Mouse (Mus musculus) liver, embryonic 15.5 days (tissue): Measurements from ENCODE around the gene Sde2. TPM values are rescaled to one million over a fixed set of nuclear protein-coding genes. Genes with fewer than 3 reads are reported as not detected.
A peak's percentile ranks its signal among the peaks of the same experiment; 100 is the strongest.

Experiments
- ATAC-seq: fragments of 200-750 bp; cut with Nextera tagmentation; 2 replicates; pipeline ENCODE4 v1.8.0; 2017; ENCODE audit warnings: moderate number of reproducible peaks, mild to moderate bottlenecking, moderate library complexity; ENCODE audit not compliant: insufficient read depth
- H3K27ac ChIP-seq: fragments of 300-500 bp; sonication (generic); replicated peaks from 2 replicates; pipeline ENCODE4 v1.5.1; 2015; ENCODE audit warnings: mild to moderate bottlenecking, inconsistent platforms
- H3K27me3 ChIP-seq: fragments of 300-500 bp; sonication (generic); 2 replicates; pipeline ENCODE4 v1.6.1; 2015; ENCODE audit warnings: mild to moderate bottlenecking, inconsistent platforms
- H3K36me3 ChIP-seq: fragments of 300-500 bp; sonication (generic); replicated peaks from 2 replicates; pipeline ENCODE4 v1.6.1; 2015; ENCODE audit warnings: moderate library complexity, mild to moderate bottlenecking, inconsistent platforms
- H3K4me1 ChIP-seq: fragments of 300-500 bp; sonication (generic); replicated peaks from 2 replicates; pipeline ENCODE4 v1.6.1; 2015; ENCODE audit warnings: inconsistent platforms
- H3K4me2 ChIP-seq: fragments of 300-500 bp; sonication (generic); 2 replicates; pipeline ENCODE4 v1.6.1; 2015; ENCODE audit warnings: moderate library complexity, mild to moderate bottlenecking, inconsistent platforms
- H3K4me3 ChIP-seq: fragments of 300-500 bp; sonication (generic); replicated peaks from 2 replicates; pipeline ENCODE4 v1.5.1; 2015; ENCODE audit warnings: mild to moderate bottlenecking, inconsistent platforms
- H3K9ac ChIP-seq: fragments of 300-500 bp; sonication (generic); 2 replicates; pipeline ENCODE4 v1.6.1; 2015; ENCODE audit warnings: moderate library complexity, mild to moderate bottlenecking, inconsistent platforms
- H3K9me3 ChIP-seq: fragments of 300-500 bp; sonication (generic); replicated peaks from 2 replicates; pipeline ENCODE4 v1.6.1; 2016; ENCODE audit warnings: inconsistent platforms
- WGBS: fragments of 180-500 bp; shearing (Covaris S2); methylation state at CpG from one replicate; pipeline ENCODE4 v1.1.7; 2015; ENCODE audit warnings: mixed read lengths; ENCODE audit not compliant: insufficient replicate concordance; 5-methylcytosine and 5-hydroxymethylcytosine counted together
- polyA plus RNA-seq: library from polyadenylated mRNA; unstranded; fragments of >200 nt; fragmentation: Nextera tagmentation; extraction: Ambion mirVana; gene quantifications from 2 replicates; pipeline ENCODE4 v1.2.1, GENCODE M21; 2015

Sde2 gene
- polyA plus RNA-seq, 1 experiment from 2014 or later = 22.4 TPM

DNA sequence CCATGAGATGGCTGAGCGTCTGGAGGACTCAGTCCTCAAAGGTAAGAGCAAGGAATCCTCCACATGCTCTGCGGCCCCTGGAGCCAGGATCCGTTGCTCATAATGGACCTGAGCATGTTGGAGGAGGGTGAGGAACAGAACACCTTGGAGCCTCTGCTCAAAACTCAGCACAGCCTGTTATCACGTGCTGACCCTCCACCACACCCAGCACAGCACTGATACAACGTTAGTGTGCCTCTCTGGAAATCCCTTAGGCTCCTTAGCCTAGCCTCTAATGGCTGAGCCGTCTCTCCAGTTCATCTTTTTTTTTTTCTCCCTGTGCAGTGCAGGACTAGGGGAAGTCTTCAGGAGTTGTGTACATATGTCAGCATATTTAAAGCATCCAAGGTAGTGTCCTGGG is 9.1 kb downstream of the Sde2 start:
- Histone ChIP-seq H3K27me3 (no peaks in the 10 kb centered on the region), H3K36me3 (peaks cover 98% of the 10 kb centered on the region), H3K9me3 (no peaks in the 10 kb centered on the region), H3K4me1 (peaks cover 59% of the 10 kb centered on the region), H3K4me2 (peak overlapping the region; percentile 37; the same call in 1 of the 2 replicates), H3K9ac (0 out of 2 replicates have a peak overlapping the region, but pooled peaks have one; percentile 15), H3K27ac (peak overlapping the region; percentile 41; the same call in 1 of the 2 replicates), H3K4me3 (no peak overlapping the region)
- ATAC-seq = peak; percentile 47; the same call in 1 of the 2 replicates
- WGBS = 53% methylated on average over 6 of the region's 6 CpGs

DNA sequence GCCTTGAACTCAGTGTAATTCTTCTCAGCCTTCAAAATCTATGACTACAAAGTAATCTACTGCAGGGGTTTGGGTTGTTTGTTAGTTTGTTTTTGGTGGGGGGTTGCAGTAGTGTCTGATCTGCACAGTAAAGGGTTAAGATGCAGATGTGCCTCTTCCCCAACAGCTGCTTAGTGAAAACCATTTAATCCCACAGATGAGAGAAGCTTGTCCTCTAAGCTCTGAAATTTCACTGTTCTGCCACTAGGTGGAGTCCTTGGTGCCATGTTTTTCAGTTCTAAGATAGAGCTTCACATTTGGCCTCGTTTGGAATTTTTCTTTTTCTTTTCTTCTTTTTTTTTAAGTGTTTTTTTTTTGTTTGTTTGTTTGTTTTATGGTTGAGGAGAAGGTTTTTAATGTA is 12.7 kb downstream of the Sde2 start:
- Histone ChIP-seq H3K27ac (peak overlapping the region; percentile 51; the same call in 1 of the 2 replicates), H3K9ac (no peak overlapping the region), H3K27me3 (no peaks in the 10 kb centered on the region), H3K4me1 (peaks cover 36% of the 10 kb centered on the region), H3K9me3 (no peaks in the 10 kb centered on the region), H3K36me3 (peaks cover 98% of the 10 kb centered on the region), H3K4me3 (no peak overlapping the region), H3K4me2 (no peak overlapping the region)
- ATAC-seq = no peak
- WGBS = 11% methylated on average over 1 of the region's 1 CpGs

DNA sequence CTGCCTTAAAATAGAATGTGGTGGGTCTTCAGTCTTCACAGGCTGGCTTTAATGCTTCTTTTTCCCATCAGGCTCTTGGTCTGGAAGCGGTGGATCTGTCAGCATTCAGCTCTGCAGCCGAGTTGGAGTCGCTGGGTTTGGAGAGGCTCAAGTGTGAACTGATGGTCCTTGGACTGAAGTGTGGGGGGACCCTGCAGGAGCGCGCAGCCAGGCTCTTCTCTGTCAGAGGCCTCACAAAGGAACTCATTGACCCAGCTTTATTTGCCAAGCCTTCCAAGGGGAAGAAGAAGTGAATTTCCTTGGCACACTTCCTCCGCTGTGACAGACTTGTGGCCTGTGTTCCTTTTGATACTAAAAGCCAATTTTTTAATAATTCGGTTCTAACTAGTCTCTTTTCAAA is 15.1 kb downstream of the Sde2 start:
- H3K9ac ChIP-seq = no peak overlapping the region
- H3K4me3 ChIP-seq = no peak overlapping the region
- no peak overlapping the region for H3K27ac ChIP-seq
- 92% methylated on average over 7 of the region's 7 CpGs for WGBS
- H3K4me1 ChIP-seq = peaks cover 18% of the 10 kb centered on the region
- no peaks in the 10 kb centered on the region for H3K9me3 ChIP-seq
- peaks cover 75% of the 10 kb centered on the region for H3K36me3 ChIP-seq
- no peak overlapping the region for H3K4me2 ChIP-seq
- no peaks in the 10 kb centered on the region for H3K27me3 ChIP-seq
- ATAC-seq = no peak

DNA sequence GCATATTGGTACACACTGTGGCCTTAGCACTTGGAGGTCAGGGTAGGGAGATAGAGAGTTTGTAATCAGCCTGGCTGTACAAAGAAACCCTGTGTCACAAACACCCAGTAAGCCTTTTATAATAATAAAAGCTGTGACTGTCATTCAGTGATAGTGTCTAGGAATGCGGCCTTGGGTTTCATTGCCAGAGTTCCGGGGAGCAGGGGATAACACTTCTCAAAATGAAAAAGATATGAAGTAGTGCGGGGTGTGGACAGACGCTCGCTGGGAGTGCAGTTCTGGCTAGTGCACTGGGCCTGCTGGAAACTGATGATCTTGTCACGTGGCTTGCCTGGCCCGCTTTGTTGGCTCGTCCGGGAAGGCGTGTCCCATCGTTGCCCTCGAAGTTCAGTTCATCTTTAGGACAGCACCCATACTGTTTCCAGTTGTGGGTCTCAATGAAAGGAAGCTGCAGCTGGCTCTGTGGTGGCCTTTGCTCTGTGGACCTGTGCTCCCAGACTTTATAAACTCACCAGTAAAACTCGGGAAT is 19.3 kb downstream of the Sde2 start:
- Histone ChIP-seq H3K27me3 (peaks cover 17% of the 10 kb centered on the region; the same call in 1 of the 2 replicates), H3K4me1 (peaks cover 9% of the 10 kb centered on the region), H3K4me2 (no peak overlapping the region), H3K27ac (no peak overlapping the region), H3K9me3 (no peaks in the 10 kb centered on the region), H3K9ac (no peak overlapping the region), H3K36me3 (peaks cover 35% of the 10 kb centered on the region), H3K4me3 (no peak overlapping the region)
- WGBS = 67% methylated on average over 13 of the region's 13 CpGs
- ATAC-seq = no peak

DNA sequence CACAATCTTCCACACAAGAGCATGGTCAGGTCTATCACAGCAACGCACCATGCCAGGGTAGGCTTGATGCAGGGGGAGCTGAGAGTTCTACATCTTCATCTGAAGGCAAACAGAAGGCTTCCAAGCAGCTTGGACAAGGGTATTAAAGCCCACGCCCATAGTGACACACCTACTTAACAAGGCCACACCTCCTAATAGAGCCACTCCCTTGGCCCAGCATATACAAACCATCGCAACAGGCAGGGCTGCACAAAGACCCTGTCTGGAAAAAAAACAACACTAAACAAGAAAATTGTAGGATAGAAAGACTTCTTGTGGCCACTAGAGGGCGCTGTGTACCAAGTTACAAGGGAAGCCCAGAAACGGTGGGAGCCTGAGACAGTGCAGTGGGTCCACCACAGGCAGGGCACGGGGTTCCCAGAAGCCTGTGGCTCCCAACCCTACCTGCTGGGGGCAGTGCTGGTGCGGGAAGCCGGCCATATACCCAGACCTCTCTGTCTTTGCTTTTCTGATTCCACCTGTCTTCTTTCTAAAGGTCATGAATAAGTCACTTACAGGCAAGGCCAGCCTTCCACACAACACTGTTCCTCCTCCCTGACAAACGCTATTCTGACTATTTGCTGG is 23.0 kb downstream of the Sde2 start:
- H3K4me1 ChIP-seq = peaks cover 9% of the 10 kb centered on the region
- H3K4me3 ChIP-seq = no peak overlapping the region
- H3K9me3 ChIP-seq = no peaks in the 10 kb centered on the region
- no peaks in the 10 kb centered on the region for H3K36me3 ChIP-seq
- peaks cover 27% of the 10 kb centered on the region; the same call in 1 of the 2 replicates for H3K27me3 ChIP-seq
- H3K4me2 ChIP-seq = no peak overlapping the region
- WGBS = 17% methylated on average over 9 of the region's 9 CpGs
- H3K9ac ChIP-seq = no peak overlapping the region
- no peak overlapping the region for H3K27ac ChIP-seq
- peak; percentile 66 for ATAC-seq

DNA sequence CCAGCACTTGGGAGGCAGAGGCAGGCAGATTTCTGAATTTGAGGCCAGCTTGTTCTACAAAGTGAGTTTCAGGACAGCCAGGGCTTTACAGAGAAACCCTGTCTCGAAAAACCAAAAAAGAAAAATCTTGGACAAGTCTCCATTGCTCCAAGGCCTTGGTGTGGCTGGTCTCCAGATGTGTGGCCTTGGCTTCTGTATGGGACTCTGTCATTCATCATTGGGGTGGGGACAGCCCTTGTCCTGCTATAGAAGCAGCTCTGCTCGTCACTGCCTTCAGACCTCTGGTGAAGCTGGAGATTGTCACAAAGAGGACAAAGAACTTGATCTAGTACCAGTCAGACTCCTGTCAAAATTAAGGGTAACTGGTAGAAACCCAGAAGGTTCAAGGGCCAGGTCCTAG is 23.7 kb downstream of the Sde2 start:
- 57% methylated on average over 2 of the region's 2 CpGs for WGBS
- H3K4me1 ChIP-seq = peaks cover 9% of the 10 kb centered on the region
- no peaks in the 10 kb centered on the region for H3K9me3 ChIP-seq
- H3K36me3 ChIP-seq = no peaks in the 10 kb centered on the region
- ATAC-seq = no peak
- peaks cover 27% of the 10 kb centered on the region; the same call in 1 of the 2 replicates for H3K27me3 ChIP-seq
- no peak overlapping the region for H3K4me3 ChIP-seq
- H3K4me2 ChIP-seq = no peak overlapping the region
- no peak overlapping the region for H3K9ac ChIP-seq
- no peak overlapping the region for H3K27ac ChIP-seq

DNA sequence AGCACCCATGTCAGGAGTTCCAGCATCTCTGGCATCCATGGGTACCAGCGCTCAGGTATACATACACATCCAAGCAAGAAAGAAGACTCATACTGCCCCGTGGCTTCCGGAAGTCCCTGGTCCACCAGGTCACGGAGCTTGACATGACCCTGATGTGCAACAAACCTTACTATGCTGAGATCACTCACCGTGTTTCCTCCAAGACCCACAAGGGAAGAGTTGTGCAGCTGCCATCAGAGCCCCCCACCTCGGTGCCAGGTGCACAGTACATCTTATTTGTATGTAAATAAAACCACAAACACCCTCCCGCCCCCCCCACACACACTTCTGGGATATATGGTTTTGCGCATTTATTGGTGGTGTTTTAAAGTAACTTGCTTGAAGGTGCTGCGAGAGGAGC is 24.2 kb downstream of the Sde2 start:
- Histone ChIP-seq H3K27ac (no peak overlapping the region), H3K9me3 (no peaks in the 10 kb centered on the region), H3K27me3 (peaks cover 27% of the 10 kb centered on the region; the same call in 1 of the 2 replicates), H3K9ac (no peak overlapping the region), H3K4me3 (no peak overlapping the region), H3K4me1 (peaks cover 9% of the 10 kb centered on the region), H3K36me3 (no peaks in the 10 kb centered on the region), H3K4me2 (no peak overlapping the region)
- 77% methylated on average over 9 of the region's 9 CpGs for WGBS
- ATAC-seq = no peak

DNA sequence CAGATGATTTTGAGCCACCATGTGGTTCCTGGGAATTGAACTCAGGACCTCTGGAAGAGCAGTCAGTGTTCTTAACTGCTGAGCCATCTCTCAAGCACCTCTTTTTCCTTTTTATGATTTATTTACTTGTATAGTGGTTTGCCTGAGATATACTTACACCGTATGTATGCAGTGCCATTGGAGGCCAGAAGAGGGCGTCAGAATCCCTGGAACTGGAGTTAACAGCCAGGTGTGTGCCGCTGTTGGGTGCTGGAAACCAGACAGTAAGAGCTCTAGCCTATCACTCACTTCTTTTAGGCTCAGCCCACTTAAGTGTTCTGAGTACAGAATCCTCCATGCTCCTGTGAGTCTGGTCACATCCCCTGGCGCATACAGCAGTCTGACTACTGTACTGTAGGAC is 26.5 kb downstream of the Sde2 start:
- H3K4me3 ChIP-seq = no peak overlapping the region
- H3K9me3 ChIP-seq = no peaks in the 10 kb centered on the region
- ATAC-seq = no peak
- H3K27ac ChIP-seq = no peak overlapping the region
- WGBS = 65% methylated on average over 4 of the region's 4 CpGs
- peaks cover 9% of the 10 kb centered on the region for H3K4me1 ChIP-seq
- H3K27me3 ChIP-seq = peaks cover 19% of the 10 kb centered on the region; the same call in 1 of the 2 replicates
- H3K9ac ChIP-seq = no peak overlapping the region
- H3K4me2 ChIP-seq = no peak overlapping the region
- H3K36me3 ChIP-seq = no peaks in the 10 kb centered on the region

DNA sequence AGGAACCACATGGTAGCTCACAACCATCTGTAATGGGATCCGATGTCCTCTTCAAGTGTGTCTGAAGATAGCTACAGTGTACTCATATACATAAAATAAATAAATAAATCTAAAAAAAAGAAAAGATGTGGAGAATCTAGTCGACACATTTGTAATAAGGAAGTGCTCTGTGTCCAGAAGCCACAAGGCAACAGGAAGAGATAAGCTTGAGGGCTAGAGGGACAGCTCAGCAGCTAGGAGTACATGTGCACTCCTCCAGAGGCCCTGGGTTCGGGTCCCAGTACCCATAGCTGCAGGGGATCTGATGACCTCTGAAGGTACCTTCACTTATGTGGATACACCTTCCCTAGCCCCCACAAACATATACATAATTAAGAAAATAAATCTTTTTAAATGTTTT is 30.8 kb downstream of the Sde2 start:
- no peak overlapping the region for H3K4me3 ChIP-seq
- ATAC-seq = no peak
- peaks cover 14% of the 10 kb centered on the region; the same call in 1 of the 2 replicates for H3K27me3 ChIP-seq
- H3K9me3 ChIP-seq = no peaks in the 10 kb centered on the region
- WGBS = 21% methylated on average over 3 of the region's 3 CpGs
- peaks cover 18% of the 10 kb centered on the region for H3K4me1 ChIP-seq
- H3K36me3 ChIP-seq = no peaks in the 10 kb centered on the region
- no peak overlapping the region for H3K4me2 ChIP-seq
- no peak overlapping the region for H3K27ac ChIP-seq
- no peak overlapping the region for H3K9ac ChIP-seq

DNA sequence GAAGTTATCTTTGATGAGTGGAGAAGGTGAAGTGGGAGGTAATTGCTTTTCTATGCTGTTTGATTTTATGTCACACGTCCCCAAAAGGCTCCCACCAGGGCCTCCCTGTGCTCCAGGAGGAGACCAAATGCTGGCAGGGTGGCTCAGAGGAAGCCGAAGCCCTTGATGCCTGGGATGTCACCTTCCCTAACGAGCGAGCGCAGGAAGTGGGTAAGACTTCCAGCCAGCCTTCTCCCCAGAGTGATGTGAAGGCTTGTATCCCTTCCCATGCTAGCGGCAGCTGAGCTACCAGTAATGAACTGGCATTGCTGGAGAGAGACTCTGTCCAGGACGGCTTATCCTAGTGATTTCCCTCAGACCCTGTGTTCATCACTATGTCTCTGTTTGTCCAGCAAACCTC is 32.8 kb downstream of the Sde2 start:
- ATAC-seq = no peak
- no peaks in the 10 kb centered on the region for H3K36me3 ChIP-seq
- H3K9ac ChIP-seq = no peak overlapping the region
- 32% methylated on average over 7 of the region's 7 CpGs for WGBS
- no peaks in the 10 kb centered on the region for H3K9me3 ChIP-seq
- H3K4me2 ChIP-seq = 0 out of 2 replicates have a peak overlapping the region, but pooled peaks have one; percentile 18
- peaks cover 24% of the 10 kb centered on the region for H3K4me1 ChIP-seq
- H3K27ac ChIP-seq = 0 out of 2 replicates have a peak overlapping the region, but pooled peaks have one; percentile 41
- H3K27me3 ChIP-seq = peaks cover 20% of the 10 kb centered on the region
- H3K4me3 ChIP-seq = no peak overlapping the region

DNA sequence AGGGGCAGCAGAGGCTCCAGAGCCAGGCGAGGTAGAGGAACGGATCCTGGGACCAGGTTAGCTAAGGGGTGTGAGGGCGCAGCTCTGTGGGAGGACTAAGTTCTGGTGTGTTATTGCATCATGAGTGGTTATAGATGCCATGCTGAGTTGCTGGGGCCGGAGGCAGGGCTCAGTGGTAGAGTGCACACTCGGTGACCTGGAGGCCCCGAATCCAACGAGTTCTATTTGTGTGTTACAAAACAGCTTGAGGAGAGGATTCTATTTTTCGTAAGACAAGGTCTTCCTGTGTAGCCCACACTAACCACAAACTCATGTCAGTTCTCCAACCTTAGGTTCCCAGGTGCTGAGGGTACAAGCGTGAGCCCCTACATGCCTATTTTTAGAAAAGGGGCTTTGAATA is 33.6 kb downstream of the Sde2 start:
- 0 out of 2 replicates have a peak, but pooled peaks have one; percentile 30 for ATAC-seq
- no peak overlapping the region for H3K9ac ChIP-seq
- H3K36me3 ChIP-seq = no peaks in the 10 kb centered on the region
- no peaks in the 10 kb centered on the region for H3K9me3 ChIP-seq
- 26% methylated on average over 9 of the region's 9 CpGs for WGBS
- peaks cover 27% of the 10 kb centered on the region for H3K4me1 ChIP-seq
- H3K4me3 ChIP-seq = no peak overlapping the region
- peaks cover 28% of the 10 kb centered on the region for H3K27me3 ChIP-seq
- peak overlapping the region; percentile 18; the same call in 1 of the 2 replicates for H3K4me2 ChIP-seq
- 0 out of 2 replicates have a peak overlapping the region, but pooled peaks have one; percentile 41 for H3K27ac ChIP-seq
